Mouse (Mus musculus) embryonic facial prominence, embryonic 10.5 days (tissue): ENCODE results near the gene Zcchc14. TPM values are rescaled to one million over a fixed set of nuclear protein-coding genes. Genes with fewer than 3 reads are reported as not detected.

Experiments
- DNase-seq: peaks from one replicate; pipeline ENCODE4 v3.0.0-alpha.2; 2017; ENCODE audit warnings: low spot score
- H3K27ac ChIP-seq: fragments of 300-500 bp; sonication (generic); replicated peaks from 2 replicates; pipeline ENCODE4 v1.5.1; 2016; ENCODE audit warnings: mild to moderate bottlenecking
- H3K27me3 ChIP-seq: fragments of 300-500 bp; sonication (generic); replicated peaks from 2 replicates; pipeline ENCODE4 v1.6.1; 2016; ENCODE audit warnings: low read depth, mild to moderate bottlenecking; ENCODE audit not compliant: poor library complexity, severe bottlenecking
- H3K36me3 ChIP-seq: fragments of 300-500 bp; sonication (generic); replicated peaks from 2 replicates; pipeline ENCODE4 v1.6.1; 2016; ENCODE audit warnings: mild to moderate bottlenecking, moderate library complexity
- H3K4me1 ChIP-seq: fragments of 300-500 bp; sonication (generic); 2 replicates; pipeline ENCODE4 v1.6.1; 2016
- H3K4me3 ChIP-seq: fragments of 300-500 bp; sonication (generic); 2 replicates; pipeline ENCODE4 v1.5.1; 2016; ENCODE audit warnings: mild to moderate bottlenecking, moderate library complexity
- H3K9me3 ChIP-seq: fragments of 300-500 bp; sonication (generic); 2 replicates; pipeline ENCODE4 v1.6.1; 2016; ENCODE audit warnings: mild to moderate bottlenecking
- WGBS: fragments of 180-500 bp; shearing (Covaris S2); methylation state at CpG from one replicate; pipeline ENCODE4 v1.1.7; 2016; 5-methylcytosine and 5-hydroxymethylcytosine counted together
- polyA plus RNA-seq: library from polyadenylated mRNA; unstranded; fragments of >200 nt; fragmentation: Nextera tagmentation; extraction: Ambion mirVana; gene quantifications from 2 replicates; pipeline ENCODE4 v1.2.1, GENCODE M21; 2016

The Zcchc14 gene
- polyA plus RNA-seq, 1 experiment from 2014 or later, result 17.3 TPM

DNA sequence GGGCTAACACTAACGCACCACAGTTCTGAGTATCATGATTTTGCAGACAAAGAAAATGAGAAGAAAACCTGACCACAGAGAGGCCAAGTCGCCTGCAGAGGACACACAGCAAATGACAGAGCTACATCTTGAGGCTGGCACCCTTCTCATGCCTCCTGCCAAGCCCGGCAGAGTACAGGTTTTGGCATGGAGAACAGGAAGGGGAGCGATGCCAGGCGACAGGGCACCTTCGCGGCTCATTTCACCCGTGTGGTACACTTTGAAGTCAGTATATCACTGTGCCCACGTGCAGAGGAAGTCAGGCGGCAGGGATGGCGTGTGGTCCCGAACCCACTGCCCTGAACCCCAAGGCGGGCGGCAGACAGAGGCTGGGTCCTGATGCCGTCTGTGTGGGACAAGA, 7.9 kb upstream of the Zcchc14 start:
- Histone ChIP-seq H3K4me3 (no peak overlapping the region), H3K27me3 (no peaks in the 10 kb centered on the region), H3K9me3 (no peaks in the 10 kb centered on the region), H3K4me1 (peaks cover 16% of the 10 kb centered on the region), H3K27ac (no peak overlapping the region), H3K36me3 (no peaks in the 10 kb centered on the region)
- 86% methylated on average over 15 of the region's 15 CpGs for WGBS
- no peak for DNase-seq

DNA sequence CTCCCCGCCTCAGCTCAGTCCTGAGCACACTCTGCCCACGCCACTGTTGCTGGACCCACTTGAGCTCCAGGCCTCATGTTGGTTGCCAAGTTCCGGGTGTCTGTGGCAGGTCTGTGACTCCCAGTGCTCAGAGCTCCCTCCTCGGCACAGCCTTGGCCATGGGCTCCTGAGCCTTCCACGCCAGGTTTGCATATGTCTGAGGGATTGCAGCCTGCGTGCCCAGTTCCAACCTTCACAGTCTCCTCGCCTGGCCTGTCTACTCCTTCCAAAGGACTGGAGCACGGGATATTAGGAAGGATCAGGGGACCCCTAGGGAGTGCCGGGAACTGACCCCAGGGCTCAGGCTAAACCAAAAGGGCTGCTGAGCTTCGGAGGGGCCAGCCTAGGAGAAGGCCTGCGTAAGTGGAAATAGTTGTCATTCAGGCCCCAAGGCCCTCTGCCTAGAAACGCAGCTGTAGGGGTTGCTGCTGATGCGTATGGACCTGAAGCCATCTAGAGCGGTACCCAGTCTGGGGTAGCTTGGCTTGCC, 2.3 kb upstream of the Zcchc14 start:
- WGBS, result 77% methylated on average over 14 of the region's 14 CpGs
- no peak for DNase-seq
- Histone ChIP-seq H3K36me3 (peaks cover 4% of the 10 kb centered on the region), H3K4me1 (peaks cover 40% of the 10 kb centered on the region), H3K4me3 (peak overlapping the region; percentile 21; the same call in 1 of the 2 replicates), H3K9me3 (no peaks in the 10 kb centered on the region), H3K27ac (no peak overlapping the region), H3K27me3 (no peaks in the 10 kb centered on the region)

- peak overlapping the region; percentile 84 for H3K4me3 ChIP-seq
- DNase-seq, result no peak
These were observed 1.4 kb upstream of the Zcchc14 start for GRCm38 (mm10) chr8:121654131-121654530.

DNA sequence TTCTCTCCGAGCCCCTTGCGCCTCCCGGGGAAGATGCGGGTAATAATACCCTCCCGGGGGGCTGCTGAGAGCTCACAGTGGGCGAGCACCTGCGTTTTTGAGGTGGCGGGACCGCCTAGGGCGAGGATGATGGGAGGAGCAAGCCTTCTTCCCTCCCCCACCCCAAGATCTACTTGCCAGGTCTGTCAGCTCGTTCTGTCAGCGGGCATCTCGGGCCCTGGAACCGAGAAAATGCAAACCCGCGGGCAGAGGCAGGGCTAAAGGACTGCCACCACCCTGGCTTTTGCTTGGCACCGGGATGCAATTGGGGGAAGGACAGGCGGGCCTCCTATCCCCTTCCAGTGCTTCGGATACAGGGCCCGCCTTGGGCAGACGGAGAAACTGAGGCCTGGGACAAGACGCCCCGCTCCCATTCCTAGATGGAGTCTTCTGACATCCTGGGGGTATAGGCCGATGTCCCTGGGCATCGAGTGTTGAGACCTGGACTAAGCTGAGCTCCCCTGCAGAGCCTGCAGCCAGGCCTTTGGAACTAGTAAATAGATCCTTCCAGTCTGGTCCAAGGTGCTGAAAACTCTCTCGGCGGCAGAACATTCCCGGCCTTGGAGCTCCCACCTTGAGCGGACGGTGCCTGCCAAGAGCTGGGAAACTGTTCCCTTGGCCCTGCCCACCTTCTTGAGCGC, 779 bp upstream of the Zcchc14 start:
- peaks cover 55% of the 10 kb centered on the region for H3K4me1 ChIP-seq
- 2% methylated on average over 31 of the region's 31 CpGs for WGBS

More at GRCm38 (mm10) chr8:121654131-121654530, 1.4 kb upstream of the Zcchc14 start:
- WGBS, result 78% methylated on average over 4 of the region's 4 CpGs
- peaks cover 49% of the 10 kb centered on the region for H3K4me1 ChIP-seq
- H3K9me3 ChIP-seq, result no peaks in the 10 kb centered on the region
- H3K27me3 ChIP-seq, result no peaks in the 10 kb centered on the region
- H3K36me3 ChIP-seq, result peaks cover 10% of the 10 kb centered on the region
- H3K27ac ChIP-seq, result no peak overlapping the region

GRCm38 (mm10) chr8:121651874-121652361, 783 bp downstream of the Zcchc14 start:
- Histone ChIP-seq H3K4me1 (peaks cover 66% of the 10 kb centered on the region), H3K36me3 (peaks cover 22% of the 10 kb centered on the region), H3K9me3 (no peaks in the 10 kb centered on the region), H3K27me3 (no peaks in the 10 kb centered on the region), H3K4me3 (peak overlapping the region; percentile 89), H3K27ac (peak overlapping the region; percentile 79)
- WGBS, result 4% methylated on average over 56 of the region's 56 CpGs
- peak; percentile 70 for DNase-seq

More for the DNA sequence above, 779 bp upstream of the Zcchc14 start:
- Histone ChIP-seq H3K27ac (peak overlapping the region; percentile 95), H3K36me3 (peaks cover 11% of the 10 kb centered on the region), H3K9me3 (no peaks in the 10 kb centered on the region), H3K4me3 (peak overlapping the region; percentile 84), H3K27me3 (no peaks in the 10 kb centered on the region)
- DNase-seq, result peak; percentile 48

GRCm38 (mm10) chr8:121651308-121651873, 1.3 kb downstream of the Zcchc14 start:
- peak; percentile 23 for DNase-seq
- H3K9me3 ChIP-seq, result no peaks in the 10 kb centered on the region
- WGBS, result 16% methylated on average over 47 of the region's 47 CpGs
- peaks cover 22% of the 10 kb centered on the region for H3K36me3 ChIP-seq
- H3K4me1 ChIP-seq, result peaks cover 67% of the 10 kb centered on the region
- H3K4me3 ChIP-seq, result peak overlapping the region; percentile 89
- no peaks in the 10 kb centered on the region for H3K27me3 ChIP-seq
- H3K27ac ChIP-seq, result peak overlapping the region; percentile 79

DNA sequence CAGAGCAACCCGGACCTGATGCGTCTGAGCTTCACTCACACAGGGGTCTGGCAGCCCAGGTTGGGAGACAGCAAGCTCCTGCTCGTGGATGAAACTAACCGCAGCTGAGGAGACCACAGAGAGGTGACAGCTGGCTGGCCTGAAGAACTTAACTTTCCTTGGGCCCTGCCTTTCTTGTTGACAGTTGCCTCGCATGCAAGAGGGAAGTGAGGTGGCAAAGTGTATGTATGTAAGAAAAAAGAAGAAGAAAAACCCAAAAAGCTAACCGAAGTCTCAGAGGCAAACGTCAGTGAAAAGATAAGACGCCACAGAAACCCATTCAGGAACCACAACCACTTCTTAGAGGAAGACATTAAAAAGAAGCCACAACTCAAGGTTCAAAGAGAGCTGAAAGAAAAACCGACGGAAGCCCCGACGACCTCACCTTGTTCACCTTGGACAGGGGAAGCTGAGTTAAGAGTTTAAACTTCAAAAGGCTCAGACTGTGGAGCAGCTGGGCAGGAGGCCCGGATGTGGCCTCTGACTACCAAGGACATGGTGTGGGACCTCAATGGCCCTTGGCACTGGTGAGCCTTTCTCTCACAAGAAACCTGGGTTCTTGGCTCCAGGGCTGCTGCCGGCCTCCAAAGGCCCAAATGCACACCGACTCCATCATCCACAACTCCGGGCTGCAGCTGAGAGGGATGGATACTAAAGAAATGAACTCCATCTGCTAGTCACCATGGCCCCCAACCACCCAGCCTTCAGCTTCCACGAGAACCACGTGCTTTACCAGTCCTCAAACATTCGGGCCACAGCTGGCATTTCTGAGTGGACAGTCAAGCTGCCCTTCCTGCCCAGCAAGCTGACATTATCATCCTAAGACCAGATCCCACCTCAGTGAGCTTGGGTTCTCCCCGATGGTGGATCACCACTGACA, 2.1 kb downstream of the Zcchc14 start:
- H3K27ac ChIP-seq, result no peak overlapping the region
- H3K27me3 ChIP-seq, result no peaks in the 10 kb centered on the region
- WGBS, result 78% methylated on average over 20 of the region's 20 CpGs
- H3K4me3 ChIP-seq, result peak overlapping the region; percentile 89
- DNase-seq, result no peak
- H3K36me3 ChIP-seq, result peaks cover 22% of the 10 kb centered on the region
- H3K4me1 ChIP-seq, result peaks cover 69% of the 10 kb centered on the region
- no peaks in the 10 kb centered on the region for H3K9me3 ChIP-seq

DNA sequence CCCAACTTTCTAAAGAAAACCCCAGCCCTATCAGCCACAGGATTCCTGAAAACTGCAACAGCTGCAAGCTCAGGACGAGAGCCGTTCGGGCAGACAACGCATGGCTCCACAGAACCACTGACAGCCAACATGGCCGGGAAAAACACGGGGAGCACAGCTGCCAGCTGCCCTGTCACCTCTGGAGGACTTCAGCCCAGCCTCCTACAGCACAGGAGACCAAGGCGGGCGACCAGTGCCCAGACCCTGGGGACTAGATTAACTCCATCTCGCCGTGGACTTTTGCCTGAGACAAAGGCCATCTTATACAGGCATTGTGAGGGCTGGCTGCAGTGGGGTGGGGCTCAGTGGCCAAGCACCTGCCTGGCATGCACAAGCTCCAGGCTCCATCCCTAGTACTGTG, 2.8 kb downstream of the Zcchc14 start:
- H3K27me3 ChIP-seq, result no peaks in the 10 kb centered on the region
- H3K4me1 ChIP-seq, result peaks cover 72% of the 10 kb centered on the region
- no peak overlapping the region for H3K27ac ChIP-seq
- WGBS, result 60% methylated on average over 10 of the region's 10 CpGs
- peak overlapping the region; percentile 89 for H3K4me3 ChIP-seq
- no peaks in the 10 kb centered on the region for H3K9me3 ChIP-seq
- peaks cover 22% of the 10 kb centered on the region for H3K36me3 ChIP-seq
- DNase-seq, result no peak

GRCm38 (mm10) chr8:121649423-121649822, 3.3 kb downstream of the Zcchc14 start:
- 78% methylated on average over 5 of the region's 5 CpGs for WGBS
- Histone ChIP-seq H3K27me3 (no peaks in the 10 kb centered on the region), H3K27ac (no peak overlapping the region), H3K36me3 (peaks cover 22% of the 10 kb centered on the region), H3K4me1 (peaks cover 72% of the 10 kb centered on the region), H3K4me3 (peak overlapping the region; percentile 89), H3K9me3 (no peaks in the 10 kb centered on the region)
- DNase-seq, result no peak

- DNase-seq, result no peak
These were observed 4.2 kb downstream of the Zcchc14 start for GRCm38 (mm10) chr8:121648451-121648850.

GRCm38 (mm10) chr8:121647511-121648215, 5.0 kb downstream of the Zcchc14 start:
- Histone ChIP-seq H3K27me3 (no peaks in the 10 kb centered on the region), H3K4me1 (peaks cover 75% of the 10 kb centered on the region)
- 89% methylated on average over 12 of the region's 12 CpGs for WGBS

More at GRCm38 (mm10) chr8:121648451-121648850, 4.2 kb downstream of the Zcchc14 start:
- no peaks in the 10 kb centered on the region for H3K27me3 ChIP-seq
- WGBS, result 79% methylated on average over 16 of the region's 16 CpGs
- H3K9me3 ChIP-seq, result no peaks in the 10 kb centered on the region
- no peak overlapping the region for H3K27ac ChIP-seq
- peaks cover 25% of the 10 kb centered on the region for H3K36me3 ChIP-seq
- 0 out of 2 replicates have a peak overlapping the region, but pooled peaks have one; percentile 21 for H3K4me3 ChIP-seq
- H3K4me1 ChIP-seq, result peaks cover 71% of the 10 kb centered on the region

More at GRCm38 (mm10) chr8:121647511-121648215, 5.0 kb downstream of the Zcchc14 start:
- no peak overlapping the region for H3K4me3 ChIP-seq
- no peaks in the 10 kb centered on the region for H3K9me3 ChIP-seq
- DNase-seq, result no peak
- H3K27ac ChIP-seq, result no peak overlapping the region
- peaks cover 30% of the 10 kb centered on the region for H3K36me3 ChIP-seq
